22 mouse cellular contexts compared by ENCODE assay signal in genomic region chr1:187142984-187143383, GRCm38 (mm10).
DNase-seq lines count a peak whose midpoint lies in the region; ATAC-seq and TF ChIP-seq lines count a peak whose summit lies in the region.
"Had no signal": no experiment of that assay in that cellular context is flagged by ENCODE, and none has a peak within 500 bp of the region (broad histone marks: within the 10 kb centered on the region; RNA-seq: fewer than 3 reads in every experiment).

No protein-coding gene starts in this region.

- peak; percentile 4 for DNase-seq in adrenal gland, postnatal 14 days
- DNase-seq in adrenal gland, postnatal 4 days (ENCODE audit: low spot score in 2 of 2): no peak
- DNase-seq in 416B (ENCODE audit: low read depth) (peak; percentile 27), adipocyte (ENCODE audit: low spot score) (peak; percentile 22)
- no peak for DNase-seq in gastrocnemius, adult 2 months
- DNase-seq in layer of hippocampus, adult 18-20 months (ENCODE audit: low spot score in 2 of 2): no peak
- DNase-seq: adrenal gland, postnatal 36 days; cerebellum, adult 11-12 months; cerebellum, adult 9-11 months; cerebellum, postnatal 36 days; gastrocnemius, postnatal 36 days; heart, adult 2 months; heart, postnatal 14 days had no signal

- 57% methylated on average over 8 of the region's 8 CpGs for WGBS in liver, embryonic 16.5 days (ENCODE audit: insufficient replicate concordance)
- 56% methylated on average over 8 of the region's 8 CpGs for WGBS in liver, embryonic 12.5 days (ENCODE audit: insufficient replicate concordance)

- ATAC-seq in liver, embryonic 16.5 days (ENCODE audit: low read depth): peak; percentile 60; the same call in 1 of the 2 replicates
- ATAC-seq in liver, embryonic 12.5 days: no peak
- ATAC-seq: forebrain, embryonic 14.5 days; hindbrain, postnatal 0 days had no signal

- intact Hi-C loops in gastrocnemius, adult 2 months (cut with DNase I): no loop called here

- TF ChIP-seq CTCF in gastrocnemius, adult 2 months (IDR thresholded peaks at IDR 0.05): no peak

- no peak overlapping the region for H3K4me3 ChIP-seq in liver, embryonic 16.5 days (ENCODE audit: low read depth, low read length)
- no peak overlapping the region for H3K4me3 ChIP-seq in liver, embryonic 12.5 days
- H3K4me3 ChIP-seq in gastrocnemius, adult 2 months: no peak overlapping the region
- H3K4me3 ChIP-seq: forebrain, embryonic 10.5 days; heart, adult 2 months; heart, embryonic 15.5 days; hindbrain, embryonic 13.5 days had no signal

- no peak overlapping the region for H3K27ac ChIP-seq in liver, embryonic 16.5 days (ENCODE audit: low read length)
- H3K27ac ChIP-seq in liver, embryonic 12.5 days: no peak overlapping the region
- no peak overlapping the region for H3K27ac ChIP-seq in gastrocnemius, adult 2 months
- H3K27ac ChIP-seq: forebrain, embryonic 10.5 days; heart, adult 2 months; heart, embryonic 15.5 days; hindbrain, embryonic 13.5 days; hindbrain, postnatal 0 days had no signal

- no peak overlapping the region for H3K4me2 ChIP-seq in liver, embryonic 16.5 days (ENCODE audit: low read depth, low read length)
- no peak overlapping the region for H3K4me2 ChIP-seq in liver, embryonic 12.5 days
- H3K4me2 ChIP-seq: heart, embryonic 11.5 days; heart, embryonic 15.5 days; hindbrain, embryonic 13.5 days had no signal

- H3K9me3 ChIP-seq in liver, embryonic 16.5 days (replicated peaks; ENCODE audit: control insufficient read depth, low read length): no peaks in the 10 kb centered on the region
- H3K9me3 ChIP-seq in liver, embryonic 12.5 days (replicated peaks): no peaks in the 10 kb centered on the region
- H3K9me3 ChIP-seq: forebrain, embryonic 10.5 days; heart, embryonic 15.5 days; hindbrain, embryonic 13.5 days had no signal

- H3K36me3 ChIP-seq in liver, embryonic 16.5 days (ENCODE audit: control insufficient read depth, insufficient read depth): no peaks in the 10 kb centered on the region
- H3K36me3 ChIP-seq in liver, embryonic 12.5 days: no peaks in the 10 kb centered on the region
- H3K36me3 ChIP-seq: forebrain, embryonic 10.5 days; heart, embryonic 15.5 days; hindbrain, embryonic 13.5 days had no signal

- no peak overlapping the region for H3K9ac ChIP-seq in liver, embryonic 16.5 days (ENCODE audit: low read depth, low read length)
- no peak overlapping the region for H3K9ac ChIP-seq in liver, embryonic 12.5 days
- H3K9ac ChIP-seq: heart, embryonic 15.5 days; hindbrain, embryonic 13.5 days had no signal

- H3K4me1 ChIP-seq in liver, embryonic 16.5 days (ENCODE audit: control insufficient read depth, low read depth, low read length): no peaks in the 10 kb centered on the region
- no peaks in the 10 kb centered on the region for H3K4me1 ChIP-seq in liver, embryonic 12.5 days

- no peaks in the 10 kb centered on the region for H3K27me3 ChIP-seq in liver, embryonic 16.5 days (ENCODE audit: control insufficient read depth, insufficient read depth, low read depth, low read length)
- H3K27me3 ChIP-seq in liver, embryonic 12.5 days (replicated peaks): no peaks in the 10 kb centered on the region
- H3K27me3 ChIP-seq: CH12.LX; heart, embryonic 15.5 days; hindbrain, embryonic 13.5 days had no signal

Comparison
In these comparisons a context has a peak if more than half of its experiments do, and no peak if none do; other contexts are left out.
1. DNase-seq: peak in adrenal gland, postnatal 14 days (single experiment), 416B (single experiment) and adipocyte (single experiment); none in adrenal gland, postnatal 4 days (0 of 2), gastrocnemius, adult 2 months (single experiment) and layer of hippocampus, adult 18-20 months (0 of 2).